Mouse (Mus musculus) heart, embryonic 11.5 days (tissue): ENCODE results near the gene Vtcn1. TPM values are rescaled to one million over a fixed set of nuclear protein-coding genes. Genes with fewer than 3 reads are reported as not detected.
"Not testable (repeated sequence)": the region's sequence is repeated elsewhere in the genome, so short reads cannot be mapped to it uniquely, and the experiment has no call there.

ENCODE experiments used
- ATAC-seq: fragments of 200-750 bp; cut with Nextera tagmentation; replicated peaks from 2 replicates; pipeline ENCODE4 v1.8.0; 2017; ENCODE audit warnings: moderate library complexity; ENCODE audit not compliant: insufficient number of reproducible peaks, low FRiP score, low TSS enrichment
- H3K27ac ChIP-seq: fragments of 300-500 bp; sonication (generic); 2 replicates; pipeline ENCODE4 v1.5.1; 2014; ENCODE audit warnings: mild to moderate bottlenecking, low read depth, low read length
- H3K27me3 ChIP-seq: fragments of 300-500 bp; sonication (generic); 2 replicates; pipeline ENCODE4 v1.6.1; 2014; ENCODE audit warnings: mild to moderate bottlenecking, low read length, mixed read lengths; ENCODE audit not compliant: control insufficient read depth, insufficient read depth
- H3K36me3 ChIP-seq: fragments of 300-500 bp; sonication (generic); 2 replicates; pipeline ENCODE4 v1.6.1; 2014; ENCODE audit warnings: mild to moderate bottlenecking, low read length, moderate library complexity, mixed read lengths; ENCODE audit not compliant: control insufficient read depth, insufficient read depth
- H3K4me1 ChIP-seq: fragments of 300-500 bp; sonication (generic); 2 replicates; pipeline ENCODE4 v1.6.1; 2014; ENCODE audit warnings: low read length; ENCODE audit not compliant: control insufficient read depth, insufficient read depth
- H3K4me2 ChIP-seq: fragments of 300-500 bp; sonication (generic); 2 replicates; pipeline ENCODE4 v1.6.1; 2014; ENCODE audit warnings: mild to moderate bottlenecking, moderate library complexity
- H3K4me3 ChIP-seq: fragments of 300-500 bp; sonication (generic); 2 replicates; pipeline ENCODE4 v1.5.1; 2014; ENCODE audit warnings: low read depth, low read length
- H3K9ac ChIP-seq: fragments of 300-500 bp; sonication (generic); 2 replicates; pipeline ENCODE4 v1.6.1; 2014; ENCODE audit warnings: mild to moderate bottlenecking, low read depth, low read length, moderate library complexity
- H3K9me3 ChIP-seq: fragments of 300-500 bp; sonication (generic); replicated peaks from 2 replicates; pipeline ENCODE4 v1.6.1; 2016; ENCODE audit warnings: low read length; ENCODE audit not compliant: control insufficient read depth
- WGBS: fragments of 180-500 bp; shearing (Covaris S2); extraction: QIAGEN DNeasy Blood & Tissue Kit; methylation state at CpG from one replicate; pipeline ENCODE4 v1.1.7; 2014; ENCODE audit not compliant: insufficient replicate concordance; 5-methylcytosine and 5-hydroxymethylcytosine counted together
- polyA plus RNA-seq: library from polyadenylated mRNA; unstranded; fragments of >200 nt; fragmentation: Nextera tagmentation; extraction: Ambion mirVana; gene quantifications from 2 replicates; pipeline ENCODE4 v1.2.1, GENCODE M21; 2014

The Vtcn1 gene
- polyA plus RNA-seq, 1 experiment from 2014 or later, result not detected

DNA sequence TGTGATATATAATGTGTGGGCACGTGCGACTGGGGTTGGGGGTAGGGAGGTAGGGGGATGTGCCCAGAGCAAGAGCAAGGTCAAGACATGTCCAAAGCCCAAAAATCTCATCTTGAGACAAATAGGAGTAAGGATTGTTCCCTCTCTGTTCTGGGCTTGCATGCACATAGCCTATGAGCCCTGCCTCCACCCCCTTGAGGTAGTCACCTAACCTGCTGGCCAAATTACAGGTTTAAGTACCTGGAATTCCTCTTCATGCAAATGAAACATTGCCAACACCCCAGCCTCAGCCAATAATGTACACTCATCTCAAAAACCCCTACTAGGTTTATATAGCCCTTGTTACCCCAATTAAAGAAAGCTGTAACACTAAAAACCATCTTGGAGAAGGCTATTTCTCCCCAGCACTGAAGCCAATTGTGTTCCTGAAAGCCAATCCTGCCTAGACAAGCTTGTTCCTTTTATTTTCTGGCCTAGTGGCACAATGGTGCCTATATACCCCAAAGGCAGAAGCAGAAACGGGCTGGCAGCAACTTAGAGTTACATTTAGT, 26.3 kb upstream of the Vtcn1 start:
- H3K27me3 ChIP-seq, result no peaks in the 10 kb centered on the region
- H3K9me3 ChIP-seq, result no peaks in the 10 kb centered on the region
- ATAC-seq, result no peak
- H3K9ac ChIP-seq, result no peak overlapping the region
- no peaks in the 10 kb centered on the region for H3K36me3 ChIP-seq
- no peak overlapping the region for H3K4me2 ChIP-seq
- no peak overlapping the region for H3K4me3 ChIP-seq
- 89% methylated on average over 3 of the region's 3 CpGs for WGBS
- no peaks in the 10 kb centered on the region for H3K4me1 ChIP-seq
- H3K27ac ChIP-seq, result no peak overlapping the region

DNA sequence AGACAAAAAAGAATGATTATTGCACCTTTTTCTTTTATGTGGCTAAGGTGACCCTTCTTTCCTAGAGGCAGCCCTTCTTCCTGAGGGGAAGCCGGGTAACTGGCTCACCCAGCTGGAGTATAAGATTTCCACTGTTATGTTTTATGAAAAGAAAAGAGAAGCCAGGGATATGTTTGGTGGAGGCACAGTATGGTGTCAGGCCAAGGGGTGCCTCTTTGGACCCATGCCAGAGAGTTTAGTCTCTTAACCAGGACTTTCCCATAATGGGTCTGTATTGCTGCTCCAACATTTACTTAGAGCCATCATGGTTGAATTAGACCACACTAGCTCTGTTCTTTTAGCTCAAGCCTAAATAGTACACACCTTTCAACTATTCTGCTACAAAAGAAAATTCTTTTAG, 20.3 kb upstream of the Vtcn1 start:
- Histone ChIP-seq H3K9me3 (no peaks in the 10 kb centered on the region), H3K36me3 (no peaks in the 10 kb centered on the region), H3K27me3 (no peaks in the 10 kb centered on the region), H3K27ac (no peak overlapping the region), H3K4me3 (no peak overlapping the region), H3K4me1 (peaks cover 3% of the 10 kb centered on the region; the same call in 1 of the 2 replicates), H3K4me2 (no peak overlapping the region), H3K9ac (no peak overlapping the region)
- WGBS, result 71% methylated on average over 1 of the region's 1 CpGs
- no peak for ATAC-seq

DNA sequence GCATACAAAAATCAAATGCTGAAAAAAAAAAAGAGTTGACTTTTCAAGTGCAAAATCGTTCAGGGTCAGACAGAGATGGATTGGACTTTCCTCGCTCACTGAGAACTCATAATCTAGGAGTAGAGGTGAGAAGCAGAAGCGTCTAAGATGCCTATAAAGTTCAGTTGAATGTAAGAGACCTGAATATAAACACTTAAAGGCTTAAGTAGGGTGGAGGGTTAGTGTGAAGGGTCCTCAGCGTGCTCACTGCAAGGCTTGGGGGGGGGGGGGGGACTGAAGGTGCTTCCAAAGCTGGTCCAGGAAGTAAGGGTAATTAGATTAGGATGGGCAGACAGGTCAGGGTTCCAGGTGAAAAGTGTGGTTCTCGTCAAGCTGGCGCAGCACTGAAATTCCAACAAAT, 19.3 kb upstream of the Vtcn1 start:
- ATAC-seq, result no peak
- 50% methylated on average over 6 of the region's 6 CpGs for WGBS
- Histone ChIP-seq H3K9ac (no peak overlapping the region), H3K27ac (no peak overlapping the region), H3K4me2 (no peak overlapping the region), H3K4me3 (no peak overlapping the region), H3K36me3 (no peaks in the 10 kb centered on the region), H3K4me1 (peaks cover 3% of the 10 kb centered on the region; the same call in 1 of the 2 replicates), H3K27me3 (no peaks in the 10 kb centered on the region), H3K9me3 (no peaks in the 10 kb centered on the region)

DNA sequence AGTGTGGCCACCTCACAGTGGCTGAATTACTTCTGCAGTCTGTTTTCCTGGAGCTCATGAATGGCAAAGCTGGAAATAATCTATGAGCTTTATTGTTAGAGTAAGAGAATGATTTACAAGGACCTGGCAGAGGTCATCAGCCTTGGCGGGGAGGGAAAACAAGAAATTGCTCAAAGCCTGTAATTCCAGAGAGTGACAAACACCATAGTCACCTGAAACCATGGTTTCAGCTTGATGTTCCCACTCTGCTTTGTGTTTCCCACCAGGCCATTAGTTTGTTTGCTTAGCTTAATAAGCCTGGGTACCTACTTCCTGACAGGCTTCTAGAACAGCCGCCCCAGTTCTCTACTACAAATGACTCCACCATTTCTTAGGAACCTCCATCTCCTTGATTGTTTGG, 14.8 kb upstream of the Vtcn1 start:
- no peak overlapping the region for H3K4me2 ChIP-seq
- 78% methylated on average over 2 of the region's 2 CpGs for WGBS
- no peak for ATAC-seq
- no peak overlapping the region for H3K9ac ChIP-seq
- no peak overlapping the region for H3K4me3 ChIP-seq
- H3K9me3 ChIP-seq, result no peaks in the 10 kb centered on the region
- H3K4me1 ChIP-seq, result no peaks in the 10 kb centered on the region
- H3K27me3 ChIP-seq, result no peaks in the 10 kb centered on the region
- no peak overlapping the region for H3K27ac ChIP-seq
- H3K36me3 ChIP-seq, result no peaks in the 10 kb centered on the region

DNA sequence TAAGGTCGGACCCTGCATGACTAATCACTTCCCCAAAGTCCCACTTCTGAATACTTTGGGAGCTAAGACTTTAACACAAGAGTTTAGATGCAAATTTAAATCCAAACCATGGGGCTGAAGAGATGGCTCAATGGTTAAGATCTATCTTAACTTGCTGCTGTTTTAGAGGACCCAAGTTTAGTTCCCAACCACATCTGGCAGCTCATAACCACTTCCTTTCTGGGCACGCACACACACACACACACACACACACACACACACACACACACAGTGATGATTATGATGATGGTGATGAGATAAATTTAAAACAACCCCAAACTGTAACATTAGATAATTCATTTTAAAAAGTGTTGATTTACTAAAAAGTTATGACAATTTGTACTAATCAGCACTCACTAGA, 13.4 kb upstream of the Vtcn1 start:
- ATAC-seq, result no peak
- no peak overlapping the region for H3K27ac ChIP-seq
- 70% methylated on average over 2 of the region's 2 CpGs for WGBS
- no peaks in the 10 kb centered on the region for H3K36me3 ChIP-seq
- H3K9me3 ChIP-seq, result no peaks in the 10 kb centered on the region
- no peak overlapping the region for H3K9ac ChIP-seq
- no peaks in the 10 kb centered on the region for H3K27me3 ChIP-seq
- H3K4me2 ChIP-seq, result no peak overlapping the region
- no peaks in the 10 kb centered on the region for H3K4me1 ChIP-seq
- no peak overlapping the region for H3K4me3 ChIP-seq

DNA sequence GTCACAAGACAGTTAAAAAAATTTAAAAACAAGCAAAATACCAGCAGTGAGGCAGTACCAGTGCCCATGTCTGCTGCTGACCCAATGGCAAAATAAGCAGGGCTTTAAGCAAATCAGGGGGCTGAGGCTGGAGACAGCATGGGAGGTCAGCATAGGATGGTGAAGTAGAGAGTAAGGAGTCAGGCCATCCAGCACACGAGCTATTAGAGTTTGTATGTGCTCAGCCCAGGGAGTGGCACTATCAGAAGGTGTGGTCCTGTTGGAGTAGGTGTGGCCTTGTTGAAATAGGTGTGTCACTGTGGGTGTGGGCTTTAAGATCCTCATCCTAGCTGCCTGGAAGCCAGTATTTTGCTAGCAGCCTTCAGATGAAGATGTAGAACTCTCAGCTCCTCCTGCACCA, 9.8 kb upstream of the Vtcn1 start:
- not testable (repeated sequence) for H3K9ac ChIP-seq, H3K4me1 ChIP-seq, ATAC-seq, H3K27me3 ChIP-seq, H3K27ac ChIP-seq, H3K4me2 ChIP-seq, H3K4me3 ChIP-seq, H3K36me3 ChIP-seq, H3K9me3 ChIP-seq
- WGBS, result 55% methylated on average over 1 of the region's 1 CpGs

DNA sequence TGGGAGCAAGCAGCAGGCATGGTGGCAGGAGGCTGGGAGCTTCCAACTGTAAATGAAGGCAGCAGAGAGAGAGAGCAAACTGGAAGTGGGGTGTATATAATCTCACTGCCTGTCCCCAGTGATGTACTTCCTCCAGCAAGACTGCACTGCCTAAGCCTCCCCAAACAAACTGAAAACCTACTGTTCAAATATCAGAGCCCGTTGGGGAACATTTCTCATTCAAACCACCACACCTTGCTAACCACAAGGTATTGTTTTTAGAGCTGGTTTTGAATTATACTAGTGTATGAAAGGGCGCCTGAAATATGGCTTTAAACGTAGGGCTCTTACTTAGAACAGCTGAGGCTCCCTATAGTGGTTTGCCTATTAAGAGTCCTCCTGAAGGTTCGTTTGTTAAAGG, 6.5 kb upstream of the Vtcn1 start:
- no peak overlapping the region for H3K4me2 ChIP-seq
- H3K27me3 ChIP-seq, result no peaks in the 10 kb centered on the region
- H3K9me3 ChIP-seq, result no peaks in the 10 kb centered on the region
- no peak overlapping the region for H3K27ac ChIP-seq
- no peak for ATAC-seq
- H3K36me3 ChIP-seq, result no peaks in the 10 kb centered on the region
- H3K4me1 ChIP-seq, result no peaks in the 10 kb centered on the region
- H3K9ac ChIP-seq, result no peak overlapping the region
- H3K4me3 ChIP-seq, result no peak overlapping the region
- 72% methylated on average over 4 of the region's 4 CpGs for WGBS

DNA sequence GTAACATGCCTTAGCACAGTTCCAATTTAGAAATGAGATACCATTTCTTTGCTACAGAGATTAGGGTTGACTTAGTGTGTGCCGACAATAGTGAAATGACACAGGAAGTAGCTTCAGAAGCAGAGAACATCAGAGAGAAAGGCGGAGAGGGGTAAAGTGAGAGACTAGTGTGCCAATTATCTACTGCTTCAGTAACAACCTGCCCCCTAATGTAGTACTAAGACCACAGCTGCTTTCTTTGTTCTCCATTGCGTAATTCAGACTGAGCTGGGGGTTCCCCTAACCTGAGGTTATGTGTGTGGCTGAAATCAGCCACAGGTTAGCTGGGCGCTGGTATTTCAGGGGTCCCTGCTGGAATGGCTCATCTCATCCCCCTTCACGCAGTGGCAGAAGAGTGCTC, 5.7 kb upstream of the Vtcn1 start:
- H3K27me3 ChIP-seq, result no peaks in the 10 kb centered on the region
- no peaks in the 10 kb centered on the region for H3K36me3 ChIP-seq
- H3K4me1 ChIP-seq, result no peaks in the 10 kb centered on the region
- no peak for ATAC-seq
- no peaks in the 10 kb centered on the region for H3K9me3 ChIP-seq
- H3K9ac ChIP-seq, result no peak overlapping the region
- no peak overlapping the region for H3K27ac ChIP-seq
- no peak overlapping the region for H3K4me3 ChIP-seq
- WGBS, result 95% methylated on average over 5 of the region's 5 CpGs
- no peak overlapping the region for H3K4me2 ChIP-seq

DNA sequence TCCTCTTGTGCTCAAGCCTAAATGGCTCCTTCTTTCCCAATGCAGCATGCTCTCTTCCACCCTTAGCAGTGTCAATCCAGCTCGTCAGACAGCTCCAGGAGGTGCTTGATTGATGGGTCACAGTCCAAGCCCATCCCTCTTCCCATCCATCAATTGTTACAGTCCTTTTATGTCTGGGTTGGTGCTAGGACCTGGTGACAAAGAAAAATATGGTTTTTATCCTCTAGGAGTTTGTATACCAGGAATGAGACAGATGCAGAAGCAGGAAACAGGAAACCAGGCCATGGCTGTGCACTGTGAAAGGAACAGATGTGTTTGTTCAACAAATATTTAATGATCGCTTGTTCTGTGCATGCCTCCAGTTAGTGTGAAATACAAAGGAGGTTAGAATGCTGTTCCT, 4.4 kb upstream of the Vtcn1 start:
- Histone ChIP-seq H3K27me3 (no peaks in the 10 kb centered on the region), H3K9ac (no peak overlapping the region), H3K36me3 (no peaks in the 10 kb centered on the region), H3K4me1 (peaks cover 5% of the 10 kb centered on the region; the same call in 1 of the 2 replicates), H3K4me2 (no peak overlapping the region), H3K27ac (no peak overlapping the region), H3K9me3 (no peaks in the 10 kb centered on the region), H3K4me3 (no peak overlapping the region)
- no peak for ATAC-seq
- 47% methylated on average over 2 of the region's 2 CpGs for WGBS
